Mouse (Mus musculus): ENCODE results near the gene Samd4b. TPM values are rescaled to one million over a fixed set of nuclear protein-coding genes. Genes with fewer than 3 reads are reported as not detected.

Samd4b gene
- polyA plus RNA-seq, 2 experiments: 33.0 to 82.0 TPM

DNA sequence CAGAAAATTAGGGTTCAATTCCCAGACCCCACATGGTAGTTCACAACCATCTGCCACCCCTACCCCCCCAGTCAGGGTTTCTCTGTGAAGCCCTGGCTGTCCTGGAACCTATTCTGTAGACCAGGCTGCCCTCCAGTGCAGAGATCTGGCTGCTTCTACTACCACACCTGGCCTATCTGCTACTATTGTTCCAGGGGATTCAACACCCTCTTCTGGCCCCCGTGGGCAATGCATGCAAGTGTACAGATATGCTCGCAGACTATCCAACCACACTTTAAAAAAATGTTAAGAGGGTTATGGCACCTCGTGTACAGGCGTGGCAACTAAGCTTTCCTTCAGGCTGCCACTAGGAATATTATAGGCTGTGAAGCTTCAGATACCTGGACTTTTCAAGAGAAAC is 185.1 kb downstream of the Samd4b start:
- Histone ChIP-seq H3K4me2 (replicated peaks; ENCODE audit: low read depth, low read length, severe bottlenecking) (no peak overlapping the region), H3K27me3 (ENCODE audit: control insufficient read depth, insufficient read depth, low read length) (no peaks in the 10 kb centered on the region), H3K9ac (ENCODE audit: low read depth, low read length, severe bottlenecking) (no peak overlapping the region), H3K36me3 (ENCODE audit: control insufficient read depth, insufficient read depth, low read length) (peaks cover 88% of the 10 kb centered on the region), H3K4me1 (ENCODE audit: control insufficient read depth, insufficient read depth, low read length) (no peaks in the 10 kb centered on the region), H3K9me3 (ENCODE audit: control insufficient read depth, low read length) (no peaks in the 10 kb centered on the region), H3K27ac (replicated peaks; ENCODE audit: low read depth, low read length) (no peak overlapping the region), H3K4me3 (replicated peaks; ENCODE audit: low read length) (no peak overlapping the region)
- DNase-seq (ENCODE audit: low spot score) (no peak), ATAC-seq (ENCODE audit: low FRiP score, low read depth) (no peak)
- WGBS: 85% methylated on average over 4 of the region's 4 CpGs
- no peak for TF ChIP-seq POLR2A (IDR thresholded peaks at IDR 0.05; ENCODE audit: borderline replicate concordance, extremely low read depth, insufficient read depth, insufficient read length)

DNA sequence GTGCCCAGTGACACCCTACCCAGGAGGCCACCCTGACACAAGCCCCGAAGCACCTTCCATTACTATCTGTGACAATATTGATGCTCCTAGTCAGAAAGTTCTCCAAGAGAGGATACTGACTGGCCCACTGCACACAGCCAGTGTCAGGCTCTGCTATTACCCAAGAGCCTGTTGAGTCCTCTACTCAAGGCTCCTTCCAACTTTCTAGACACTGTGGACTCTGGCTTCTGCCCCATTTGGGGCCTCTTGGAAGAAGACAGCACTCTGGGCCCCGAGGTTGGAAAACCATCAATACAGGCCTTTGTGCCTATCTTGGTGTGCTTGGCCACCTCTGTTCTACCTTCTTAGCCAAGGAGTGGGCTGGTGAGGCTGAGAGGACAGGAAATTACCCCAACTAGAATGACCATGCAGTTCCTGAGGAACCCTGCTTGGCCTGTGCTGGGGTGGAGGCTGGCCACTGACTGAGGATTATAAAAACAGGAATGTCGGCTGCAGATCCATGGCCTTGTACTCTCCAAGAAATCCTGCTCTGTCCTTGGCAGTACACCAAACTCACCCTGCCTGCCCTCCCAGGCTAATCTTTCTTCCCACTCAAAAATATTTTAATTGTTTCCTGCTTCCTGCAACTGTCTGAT is 187.0 kb downstream of the Samd4b start:
- 84% methylated on average over 3 of the region's 3 CpGs for WGBS
- H3K36me3 ChIP-seq (ENCODE audit: control insufficient read depth, insufficient read depth, low read length): peaks cover 94% of the 10 kb centered on the region
- H3K4me2 ChIP-seq (replicated peaks; ENCODE audit: low read depth, low read length, severe bottlenecking): no peak overlapping the region
- no peaks in the 10 kb centered on the region for H3K4me1 ChIP-seq (ENCODE audit: control insufficient read depth, insufficient read depth, low read length)
- no peak for ATAC-seq (ENCODE audit: low FRiP score, low read depth)
- no peak overlapping the region for H3K4me3 ChIP-seq (replicated peaks; ENCODE audit: low read length)
- H3K9ac ChIP-seq (ENCODE audit: low read depth, low read length, severe bottlenecking): no peak overlapping the region
- DNase-seq (ENCODE audit: low spot score): no peak
- no peak overlapping the region for H3K27ac ChIP-seq (replicated peaks; ENCODE audit: low read depth, low read length)
- no peak for TF ChIP-seq POLR2A (IDR thresholded peaks at IDR 0.05; ENCODE audit: borderline replicate concordance, extremely low read depth, insufficient read depth, insufficient read length)
- H3K27me3 ChIP-seq (ENCODE audit: control insufficient read depth, insufficient read depth, low read length): no peaks in the 10 kb centered on the region
- H3K9me3 ChIP-seq (ENCODE audit: control insufficient read depth, low read length): no peaks in the 10 kb centered on the region

GRCm38 (mm10) chr7:28401942-28402341 is 196.0 kb downstream of the Samd4b start:
- H3K4me2 ChIP-seq (replicated peaks; ENCODE audit: low read depth, low read length, severe bottlenecking): no peak overlapping the region
- H3K4me1 ChIP-seq (ENCODE audit: control insufficient read depth, insufficient read depth, low read length): no peaks in the 10 kb centered on the region
- 75% methylated on average over 3 of the region's 3 CpGs for WGBS
- peaks cover 96% of the 10 kb centered on the region for H3K36me3 ChIP-seq (ENCODE audit: control insufficient read depth, insufficient read depth, low read length)
- H3K4me3 ChIP-seq (replicated peaks; ENCODE audit: low read length): no peak overlapping the region
- DNase-seq (ENCODE audit: low spot score) (no peak), ATAC-seq (ENCODE audit: low FRiP score, low read depth) (no peak)
- TF ChIP-seq POLR2A (IDR thresholded peaks at IDR 0.05; ENCODE audit: borderline replicate concordance, extremely low read depth, insufficient read depth, insufficient read length): no peak
- no peaks in the 10 kb centered on the region for H3K27me3 ChIP-seq (ENCODE audit: control insufficient read depth, insufficient read depth, low read length)
- no peak overlapping the region for H3K9ac ChIP-seq (ENCODE audit: low read depth, low read length, severe bottlenecking)
- no peak overlapping the region for H3K27ac ChIP-seq (replicated peaks; ENCODE audit: low read depth, low read length)
- H3K9me3 ChIP-seq (ENCODE audit: control insufficient read depth, low read length): no peaks in the 10 kb centered on the region

DNA sequence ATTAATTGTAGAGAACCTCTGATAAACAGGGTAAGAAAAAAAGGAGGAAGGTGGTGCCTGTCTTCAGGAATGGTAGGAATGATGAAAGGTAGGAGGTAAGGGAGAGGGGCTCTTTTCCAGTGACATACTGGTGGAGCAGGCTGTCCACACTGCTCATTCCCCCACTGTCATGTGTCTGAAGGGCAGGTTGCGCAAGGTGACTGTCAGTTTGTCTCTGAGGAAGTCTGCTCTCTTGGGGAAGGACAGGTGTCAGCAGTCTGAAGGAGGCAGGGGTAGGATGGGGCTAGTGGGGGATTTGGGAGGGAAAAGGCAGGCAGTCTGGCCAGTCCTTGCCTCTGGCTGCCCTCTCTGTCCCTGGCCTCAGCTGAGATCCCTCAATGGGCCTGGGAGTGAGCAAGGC is 196.9 kb downstream of the Samd4b start:
- 94% methylated on average over 1 of the region's 1 CpGs for WGBS
- no peaks in the 10 kb centered on the region for H3K9me3 ChIP-seq (ENCODE audit: control insufficient read depth, low read length)
- H3K36me3 ChIP-seq (ENCODE audit: control insufficient read depth, insufficient read depth, low read length): peaks cover 95% of the 10 kb centered on the region
- no peak for DNase-seq (ENCODE audit: low spot score)
- no peak overlapping the region for H3K4me3 ChIP-seq (replicated peaks; ENCODE audit: low read length)
- no peak overlapping the region for H3K4me2 ChIP-seq (replicated peaks; ENCODE audit: low read depth, low read length, severe bottlenecking)
- ATAC-seq (ENCODE audit: low FRiP score, low read depth): no peak
- no peaks in the 10 kb centered on the region for H3K4me1 ChIP-seq (ENCODE audit: control insufficient read depth, insufficient read depth, low read length)
- no peak for TF ChIP-seq POLR2A (IDR thresholded peaks at IDR 0.05; ENCODE audit: borderline replicate concordance, extremely low read depth, insufficient read depth, insufficient read length)
- H3K9ac ChIP-seq (ENCODE audit: low read depth, low read length, severe bottlenecking): no peak overlapping the region
- H3K27me3 ChIP-seq (ENCODE audit: control insufficient read depth, insufficient read depth, low read length): no peaks in the 10 kb centered on the region
- H3K27ac ChIP-seq (replicated peaks; ENCODE audit: low read depth, low read length): no peak overlapping the region

- TF ChIP-seq POLR2A (IDR thresholded peaks at IDR 0.05; ENCODE audit: borderline replicate concordance, extremely low read depth, insufficient read depth, insufficient read length): no peak
- Histone ChIP-seq H3K9ac (ENCODE audit: low read depth, low read length, severe bottlenecking) (no peak overlapping the region), H3K27me3 (ENCODE audit: control insufficient read depth, insufficient read depth, low read length) (no peaks in the 10 kb centered on the region), H3K4me3 (replicated peaks; ENCODE audit: low read length) (no peak overlapping the region), H3K36me3 (ENCODE audit: control insufficient read depth, insufficient read depth, low read length) (peaks cover 91% of the 10 kb centered on the region), H3K4me1 (ENCODE audit: control insufficient read depth, insufficient read depth, low read length) (no peaks in the 10 kb centered on the region; the same call in 1 of the 2 replicates), H3K4me2 (replicated peaks; ENCODE audit: low read depth, low read length, severe bottlenecking) (no peak overlapping the region), H3K9me3 (ENCODE audit: control insufficient read depth, low read length) (no peaks in the 10 kb centered on the region), H3K27ac (replicated peaks; ENCODE audit: low read depth, low read length) (no peak overlapping the region)
- DNase-seq (ENCODE audit: low spot score) (no peak), ATAC-seq (ENCODE audit: low FRiP score, low read depth) (no peak)
- 83% methylated on average over 10 of the region's 10 CpGs for whole genome bisulfite sequencing
These were observed 199.1 kb downstream of the Samd4b start for GRCm38 (mm10) chr7:28398696-28399340.
